Mouse (Mus musculus) thymus, adult 2 months (tissue): ENCODE measurements around the gene Lcn11. TPM values are rescaled to one million over a fixed set of nuclear protein-coding genes. Genes with fewer than 3 reads are reported as not detected.
A peak's percentile ranks its signal among the peaks of the same experiment; 100 is the strongest.

Experiments
- DNase-seq: peaks from one replicate; pipeline ENCODE4 v3.0.0; 2021
- H3K27ac ChIP-seq: fragments of 200-500 bp; 2 replicates; pipeline ENCODE4 v1.5.1; 2012; ENCODE audit warnings: low read length, control low read depth; ENCODE audit not compliant: control insufficient read depth, insufficient read depth
- H3K27me3 ChIP-seq: fragments of 200-500 bp; 2 replicates; pipeline ENCODE4 v1.6.1; 2012; ENCODE audit warnings: mild to moderate bottlenecking, low read length, moderate library complexity, mixed read lengths; ENCODE audit not compliant: control insufficient read depth, insufficient read depth
- H3K36me3 ChIP-seq: fragments of 200-500 bp; 2 replicates; pipeline ENCODE4 v1.6.1; 2012; ENCODE audit warnings: mild to moderate bottlenecking, low read length, moderate library complexity; ENCODE audit not compliant: control insufficient read depth, insufficient read depth
- H3K4me1 ChIP-seq: fragments of 200-500 bp; replicated peaks from 2 replicates; pipeline ENCODE4 v1.6.1; 2012; ENCODE audit warnings: low read length; ENCODE audit not compliant: control insufficient read depth, insufficient read depth
- H3K4me3 ChIP-seq: fragments of 200-500 bp; 2 replicates; pipeline ENCODE4 v1.5.1; 2012; ENCODE audit warnings: mild to moderate bottlenecking, low read length, control low read depth, moderate library complexity; ENCODE audit not compliant: control insufficient read depth, insufficient read depth
- CTCF ChIP-seq: fragments of 200-500 bp; IDR thresholded peaks from 2 replicates; pipeline ENCODE4 v1.5.1; 2012; ENCODE audit warnings: mild to moderate bottlenecking, control low read depth, low read length, moderate library complexity, borderline replicate concordance; ENCODE audit not compliant: control insufficient read depth, poor library complexity, insufficient read depth; ENCODE audit errors: extremely low read depth
- POLR2A ChIP-seq: fragments of 200-500 bp; IDR thresholded peaks from 2 replicates; pipeline ENCODE4 v1.6.1; 2012; ENCODE audit warnings: mild to moderate bottlenecking, low read length, control low read depth, moderate library complexity; ENCODE audit not compliant: control insufficient read depth, poor library complexity, insufficient read depth; ENCODE audit errors: extremely low read depth
- WGBS: fragments of 180-500 bp; shearing (Covaris S2); methylation state at CpG from one replicate; pipeline ENCODE4 v1.1.7; 2018; 5-methylcytosine and 5-hydroxymethylcytosine counted together
- polyA plus RNA-seq: library from polyadenylated mRNA; depleted of rRNA; stranded (reverse); fragments of >200 nt; gene quantifications from 2 replicates; pipeline ENCODE4 v1.2.3, GENCODE M21; 2012; rRNA removed

The Lcn11 gene
- polyA plus RNA-seq, 1 experiment, result 0.49 TPM

GRCm38 (mm10) chr2:25822806-25823205 lies 46.0 kb downstream of the Lcn11 start, which contains the start of gene Lcn9:
Gene Lcn9 (plus strand): TSS chr2:25823153.
- H3K4me1 ChIP-seq, result peaks cover under 1% of the 10 kb centered on the region; the same call in 1 of the 2 replicates
- H3K27ac ChIP-seq, result no peak within 1 kb of the TSS
- H3K27me3 ChIP-seq, result no peaks in the 10 kb centered on the region
- no peak for DNase-seq
- no peak within 1 kb of the TSS for H3K4me3 ChIP-seq
- no peaks in the 10 kb centered on the region for H3K36me3 ChIP-seq
- WGBS, result 33% methylated on average over 1 of the region's 1 CpGs
- TF ChIP-seq POLR2A (no peak), CTCF (no peak)

- Histone ChIP-seq H3K27ac (no peak overlapping the region), H3K4me3 (no peak overlapping the region), H3K4me1 (peaks cover 7% of the 10 kb centered on the region), H3K27me3 (no peaks in the 10 kb centered on the region; the same call in 1 of the 2 replicates), H3K36me3 (no peaks in the 10 kb centered on the region)
- TF ChIP-seq POLR2A, result no peak
- DNase-seq, result no peak
- 93% methylated on average over 3 of the region's 3 CpGs for WGBS
Measured at GRCm38 (mm10) chr2:25824751-25825150, 47.9 kb downstream of the Lcn11 start.

- WGBS, result 20% methylated on average over 8 of the region's 8 CpGs
- Histone ChIP-seq H3K4me1 (peaks cover 7% of the 10 kb centered on the region), H3K27me3 (no peaks in the 10 kb centered on the region; the same call in 1 of the 2 replicates), H3K27ac (no peak overlapping the region; the same call in 1 of the 2 replicates), H3K36me3 (no peaks in the 10 kb centered on the region), H3K4me3 (no peak overlapping the region)
- peak; percentile 56 for DNase-seq
- no peak for TF ChIP-seq CTCF
- no peak for TF ChIP-seq POLR2A
Measured at GRCm38 (mm10) chr2:25828344-25828947, 51.6 kb downstream of the Lcn11 start.

Other genes with a start within 250 kb of the Lcn11 start
- gene Traf2, start 230.1 kb upstream of the Lcn11 start, polyA plus RNA-seq, result 47.7 and 49.9 TPM in 2 replicates
- gene Edf1, start 219.2 kb upstream of the Lcn11 start, polyA plus RNA-seq, result 142 and 152 TPM in 2 replicates
- 18.9 and 25.8 TPM in 2 replicates for gene Mamdc4, start 202.2 kb upstream of the Lcn11 start, polyA plus RNA-seq
- gene Phpt1, start 201.8 kb upstream of the Lcn11 start, polyA plus RNA-seq, result 73.6 and 94.7 TPM in 2 replicates
- gene Ajm1, start 195.3 kb upstream of the Lcn11 start, polyA plus RNA-seq, result 7.0 and 7.4 TPM in 2 replicates
- gene Rabl6, start 168.5 kb upstream of the Lcn11 start, polyA plus RNA-seq, result 83.4 and 89.6 TPM in 2 replicates
- not detected in 2 replicates for gene Ccdc183, start 159.3 kb upstream of the Lcn11 start, polyA plus RNA-seq
- 4.9 and 12.3 TPM in 2 replicates for gene Tmem141, start 155.0 kb upstream of the Lcn11 start, polyA plus RNA-seq
- gene Fcna, start 149.0 kb upstream of the Lcn11 start, polyA plus RNA-seq, result 7.8 TPM in 2 replicates
- 0.24 TPM in 1 of 2 replicates, not detected in the other for gene Lcn8, start 123.9 kb upstream of the Lcn11 start, polyA plus RNA-seq
- not detected in 2 replicates for gene Lcn5, start 119.1 kb upstream of the Lcn11 start, polyA plus RNA-seq
- gene Lcn6, start 100.2 kb upstream of the Lcn11 start, polyA plus RNA-seq, result 0.20 and 0.26 TPM in 2 replicates
- gene Lcn10, start 94.3 kb upstream of the Lcn11 start, polyA plus RNA-seq, result 0.73 and 0.84 TPM in 2 replicates
- 0.45 and 0.54 TPM in 2 replicates for gene Obp2a, start 77.0 kb upstream of the Lcn11 start, polyA plus RNA-seq
- 36.4 and 43.2 TPM in 2 replicates for gene Bmyc, start 70.3 kb upstream of the Lcn11 start, polyA plus RNA-seq
- not detected in 2 replicates for gene Obp2b, start 40.0 kb upstream of the Lcn11 start, polyA plus RNA-seq
- gene Lcn3, start 11.4 kb upstream of the Lcn11 start, polyA plus RNA-seq, result 0.16 TPM in 1 of 2 replicates, not detected in the other
- gene Gm13539, start 5.2 kb downstream of the Lcn11 start, polyA plus RNA-seq, result 1.0 and 2.4 TPM in 2 replicates
- not detected in 2 replicates for gene Glt6d1, start 38.8 kb downstream of the Lcn11 start, polyA plus RNA-seq
- gene Lcn9, start 46.1 kb downstream of the Lcn11 start, polyA plus RNA-seq, result not detected in 2 replicates
- gene Sohlh1, start 70.2 kb downstream of the Lcn11 start, polyA plus RNA-seq, result 0.09 and 0.18 TPM in 2 replicates
- gene Kcnt1, start 86.7 kb downstream of the Lcn11 start, polyA plus RNA-seq, result 1.1 and 1.2 TPM in 2 replicates
- gene Camsap1, start 206.3 kb downstream of the Lcn11 start, polyA plus RNA-seq, result 20.7 and 21.7 TPM in 2 replicates
- 61.9 and 66.3 TPM in 2 replicates for gene Ubac1, start 244.7 kb downstream of the Lcn11 start, polyA plus RNA-seq